Mouse (Mus musculus) cerebellum, postnatal 4 days (tissue): ENCODE data around the gene Siva1.

Source experiments
- DNase-seq, 2 experiments: peaks; one replicate each; pipeline ENCODE4 v3.0.0; 2022; ENCODE audit warnings: low spot score in 2 of 2, mixed read lengths in 1 of 2

Gene Siva1

DNA sequence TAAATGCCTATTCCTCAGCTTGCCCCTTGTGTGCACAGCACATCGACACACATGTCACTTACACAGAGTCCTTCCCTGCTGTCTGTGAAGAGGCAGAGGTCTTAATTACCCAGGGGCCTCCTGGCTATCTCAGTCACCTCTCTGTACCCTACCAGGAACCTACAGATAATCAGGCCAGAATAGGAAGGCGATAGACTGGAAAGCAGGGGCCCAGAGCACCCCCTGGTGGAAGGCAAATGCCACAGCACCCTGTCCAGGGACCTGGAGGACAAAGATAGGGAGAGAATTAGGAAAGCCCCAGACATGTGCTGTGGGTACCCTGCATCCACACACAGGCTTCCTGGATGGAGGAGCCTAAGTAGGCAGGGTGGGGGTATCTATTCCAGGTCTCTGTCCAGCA is 20.7 kb upstream of the Siva1 start:
- peak in 1 of 2 experiments; percentile 73 for DNase-seq

DNA sequence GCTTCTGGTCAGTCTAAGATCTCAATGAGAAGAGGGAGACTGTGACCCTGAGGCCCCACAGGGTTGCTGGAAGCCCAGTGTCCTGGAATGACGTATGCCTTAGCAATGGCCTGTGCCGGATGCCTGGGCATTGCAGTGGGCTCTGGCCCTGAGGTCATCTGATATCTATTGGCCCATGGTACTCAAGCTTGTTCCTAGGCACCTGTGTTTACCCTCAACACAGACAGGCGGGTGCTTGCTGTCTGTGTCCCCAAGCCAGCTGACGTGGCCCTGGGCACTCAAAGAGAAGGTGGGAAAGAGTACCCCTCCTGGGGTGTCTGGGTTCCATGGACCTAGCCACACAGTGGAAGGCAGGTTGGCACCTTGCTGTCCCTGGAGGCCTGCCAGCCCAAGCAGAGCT is 18.8 kb upstream of the Siva1 start:
- no peak for DNase-seq

- no peak for DNase-seq
Measured at GRCm38 (mm10) chr12:112626455-112626854, 18.0 kb upstream of the Siva1 start.

DNA sequence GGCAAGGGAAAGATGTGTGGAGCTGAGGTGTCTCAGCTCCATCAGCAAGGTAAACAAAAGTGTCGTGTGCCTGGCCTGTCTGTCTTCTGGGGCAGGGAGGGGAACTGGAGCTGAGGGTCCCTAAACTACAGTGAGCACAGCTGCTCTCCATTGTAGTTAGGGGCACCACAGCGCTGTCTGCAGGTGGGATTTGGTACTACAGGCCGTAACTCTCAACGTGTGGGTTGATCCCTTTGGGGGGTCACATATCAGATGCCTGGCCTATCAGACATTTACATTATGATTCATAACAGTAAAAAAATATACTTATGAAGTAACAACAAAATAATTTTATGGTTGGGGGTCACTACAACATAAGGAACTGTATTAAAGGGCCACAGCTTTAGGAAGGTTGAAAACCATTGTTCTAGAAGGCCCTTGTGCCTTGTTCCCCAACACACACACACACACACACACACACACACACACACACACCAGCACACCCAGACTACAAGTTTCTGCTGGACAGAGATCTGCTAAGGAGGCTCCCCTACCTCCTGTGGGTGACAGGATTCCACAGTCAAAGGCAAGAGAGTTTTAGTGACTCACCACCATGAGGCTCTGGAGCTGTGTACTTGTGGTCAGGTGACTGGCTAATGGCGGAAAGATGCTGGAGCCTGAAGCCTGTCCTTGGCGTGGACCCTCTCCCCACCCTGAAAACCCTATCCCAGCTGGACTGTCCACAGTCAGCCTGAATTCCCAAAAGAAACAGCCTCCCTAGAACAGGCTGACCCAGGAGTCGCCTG is 17.2 kb upstream of the Siva1 start:
- no peak for DNase-seq

- no peak for DNase-seq
Measured at GRCm38 (mm10) chr12:112628197-112628596, 16.3 kb upstream of the Siva1 start.

GRCm38 (mm10) chr12:112628928-112629721 is 15.4 kb upstream of the Siva1 start:
- DNase-seq: no peak

DNA sequence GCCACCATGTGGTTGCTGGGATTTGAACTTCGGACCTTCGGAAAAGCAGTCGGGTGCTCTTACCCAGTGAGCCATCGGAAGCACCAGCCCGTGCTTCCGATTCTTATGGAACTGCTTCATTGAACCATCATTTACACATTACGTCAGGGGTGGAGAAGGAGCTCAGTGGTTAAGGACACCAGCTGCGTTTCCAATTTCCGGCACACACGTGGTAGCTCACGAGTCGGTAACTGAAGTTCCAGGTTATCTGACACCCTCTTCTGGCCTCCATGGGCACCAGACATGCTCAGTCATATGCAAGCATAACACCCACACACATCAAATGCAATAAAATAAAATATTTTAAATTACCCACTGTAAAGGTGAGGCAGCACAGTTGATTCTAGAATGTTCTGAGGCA is 14.4 kb upstream of the Siva1 start:
- DNase-seq: no peak

- no peak for DNase-seq
Measured at GRCm38 (mm10) chr12:112630796-112631195, 13.7 kb upstream of the Siva1 start.

GRCm38 (mm10) chr12:112631472-112631871 is 13.0 kb upstream of the Siva1 start:
- DNase-seq: no peak

DNA sequence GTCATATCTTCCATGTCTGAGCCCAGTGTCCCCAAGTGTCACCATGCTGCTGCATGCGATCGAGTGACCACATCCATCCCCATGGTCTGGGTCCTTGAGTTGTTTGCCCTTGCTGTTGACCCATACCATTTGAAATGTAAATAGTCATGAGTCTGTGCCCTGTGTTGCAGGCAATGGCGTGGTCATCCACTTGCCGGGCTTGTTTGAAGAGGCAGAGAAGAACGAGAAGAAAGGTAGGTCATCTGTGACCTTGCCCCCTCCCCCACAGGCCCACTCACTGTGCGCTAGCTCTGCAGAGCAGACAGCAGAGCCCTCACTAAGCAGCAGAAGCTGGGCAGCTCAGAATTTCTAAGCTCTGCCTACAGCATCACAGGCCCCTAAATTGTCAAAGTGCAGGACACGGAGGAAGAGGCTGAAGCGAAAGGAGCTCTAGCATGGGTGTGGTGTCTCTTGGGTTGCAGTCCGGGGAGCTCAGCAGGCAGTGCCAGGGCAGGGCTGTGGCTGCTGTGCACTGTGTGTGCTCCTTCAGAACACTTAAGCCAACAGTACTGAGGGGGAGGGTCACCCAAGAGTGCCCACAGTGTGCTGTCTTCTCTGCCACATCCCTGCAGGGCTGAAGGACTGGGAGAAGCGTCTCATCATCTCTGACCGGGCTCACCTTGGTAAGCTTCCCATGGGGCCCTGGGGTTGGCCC is 12.2 kb upstream of the Siva1 start:
- DNase-seq: no peak

DNA sequence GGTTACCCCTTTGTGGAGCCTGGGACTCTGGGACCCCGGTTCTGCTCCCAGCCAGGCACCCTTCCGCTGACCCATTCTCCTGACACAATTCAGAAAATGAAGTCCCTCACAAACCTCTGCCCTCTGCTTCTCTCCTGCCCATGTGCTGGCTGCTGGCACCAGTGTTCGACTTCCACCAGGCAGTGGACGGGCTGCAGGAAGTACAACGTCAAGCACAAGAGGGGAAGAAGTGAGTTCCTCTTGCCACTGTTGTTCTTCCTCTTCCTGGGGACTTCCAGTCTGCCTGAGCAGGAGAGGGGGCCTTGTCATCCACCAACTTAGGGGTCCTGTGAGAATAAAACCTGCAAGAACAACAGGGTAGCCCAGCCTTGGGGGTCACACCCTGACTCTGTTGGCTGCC is 11.6 kb upstream of the Siva1 start:
- DNase-seq: no peak

- DNase-seq: no peak
Measured at GRCm38 (mm10) chr12:112633686-112634085, 10.8 kb upstream of the Siva1 start.

DNA sequence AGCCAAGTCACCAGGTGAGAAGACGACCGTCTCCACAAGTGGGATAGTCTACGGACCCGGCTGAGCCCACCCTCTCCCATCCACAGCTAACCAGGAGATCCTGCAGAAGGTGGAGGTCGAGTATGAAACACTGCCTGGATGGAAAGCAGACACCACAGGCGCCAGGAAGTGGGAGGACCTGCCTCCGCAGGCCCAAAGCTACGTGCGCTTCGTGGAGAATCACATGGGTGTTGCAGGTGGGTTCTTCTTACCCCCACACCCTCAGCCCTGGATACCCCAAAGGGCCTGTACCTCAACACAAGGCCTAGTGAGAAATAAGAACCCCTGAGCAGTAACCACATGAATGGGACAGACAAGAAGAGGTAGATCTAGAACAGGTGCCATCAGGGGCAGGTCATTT is 5.0 kb upstream of the Siva1 start:
- DNase-seq: no peak

DNA sequence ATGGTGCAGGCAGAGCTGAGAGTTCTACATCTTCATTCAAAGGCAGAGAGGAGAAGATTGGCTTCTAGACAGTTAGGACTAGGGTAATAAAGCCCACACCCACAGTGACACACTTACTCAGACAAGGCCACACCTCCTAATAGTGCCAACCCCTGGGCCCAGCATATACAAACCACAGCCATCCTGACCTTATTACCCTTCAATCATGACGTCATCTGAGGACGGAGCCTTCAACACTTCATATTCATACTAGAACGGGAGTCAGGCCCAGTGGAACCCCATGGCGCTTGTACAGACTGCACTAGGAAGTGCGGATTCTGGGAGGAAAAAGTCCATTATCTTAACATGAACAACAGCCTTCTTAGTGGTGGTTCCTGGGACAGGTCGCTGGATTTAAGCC is 1.4 kb upstream of the Siva1 start:
- DNase-seq: no peak

- no peak for DNase-seq
Measured at GRCm38 (mm10) chr12:112644855-112645506, 502 bp downstream of the Siva1 start.

GRCm38 (mm10) chr12:112646139-112646538 is 1.7 kb downstream of the Siva1 start:
- no peak for DNase-seq

GRCm38 (mm10) chr12:112648081-112648480 is 3.6 kb downstream of the Siva1 start:
- DNase-seq: no peak

DNA sequence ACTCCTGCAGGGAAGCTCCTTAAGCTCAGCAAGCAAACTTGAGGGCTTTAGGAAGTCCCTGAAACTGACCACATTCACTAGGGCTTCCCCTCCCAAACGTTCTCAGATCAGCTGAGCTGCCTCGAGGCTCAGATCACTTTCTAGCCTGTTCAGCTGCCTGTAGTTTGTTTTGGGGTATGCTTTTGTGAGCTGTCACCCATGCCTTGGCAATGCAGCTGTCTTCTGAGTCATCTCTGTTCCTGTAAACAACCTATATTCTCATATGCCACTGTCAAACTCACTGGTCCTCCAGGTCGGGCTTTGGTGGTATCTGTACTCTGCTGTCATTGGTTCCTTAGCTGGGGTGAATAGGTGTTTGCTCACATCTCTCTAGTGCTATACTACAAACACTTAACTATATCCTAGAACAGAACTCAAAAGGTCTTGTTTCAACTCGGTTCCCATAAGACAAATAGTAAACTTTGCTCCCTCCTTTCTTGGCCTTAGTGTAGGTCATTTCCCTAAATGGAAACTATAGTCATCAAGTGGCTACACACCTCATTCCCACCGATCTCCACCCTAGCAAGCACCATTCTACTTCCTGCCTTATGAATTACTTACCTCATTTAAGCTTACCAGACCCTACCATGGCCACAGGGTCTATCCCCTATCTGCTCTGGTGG is 7.4 kb downstream of the Siva1 start:
- no peak for DNase-seq

GRCm38 (mm10) chr12:112653157-112653824 is 8.8 kb downstream of the Siva1 start:
- DNase-seq: peak; percentile 86 to 91

DNA sequence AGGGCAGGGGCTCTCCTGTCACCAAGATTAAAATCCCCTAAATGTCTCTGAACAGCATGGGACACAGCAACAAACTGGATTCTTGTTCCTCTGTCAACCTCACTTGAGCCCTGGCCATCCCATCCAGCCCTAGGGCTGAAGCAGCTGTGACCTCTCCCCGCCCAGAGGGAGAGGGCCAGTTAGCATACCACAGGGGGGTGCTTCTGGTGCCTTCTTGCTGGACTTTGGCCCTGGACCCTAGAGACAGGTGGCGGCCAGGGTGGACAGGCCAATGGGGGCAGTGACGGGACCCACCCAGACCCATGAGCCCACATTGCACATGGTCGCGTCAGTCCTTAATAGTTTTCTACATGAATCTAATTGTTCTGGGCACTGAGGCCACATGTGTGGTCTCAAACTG is 9.6 kb downstream of the Siva1 start:
- DNase-seq: no peak

DNA sequence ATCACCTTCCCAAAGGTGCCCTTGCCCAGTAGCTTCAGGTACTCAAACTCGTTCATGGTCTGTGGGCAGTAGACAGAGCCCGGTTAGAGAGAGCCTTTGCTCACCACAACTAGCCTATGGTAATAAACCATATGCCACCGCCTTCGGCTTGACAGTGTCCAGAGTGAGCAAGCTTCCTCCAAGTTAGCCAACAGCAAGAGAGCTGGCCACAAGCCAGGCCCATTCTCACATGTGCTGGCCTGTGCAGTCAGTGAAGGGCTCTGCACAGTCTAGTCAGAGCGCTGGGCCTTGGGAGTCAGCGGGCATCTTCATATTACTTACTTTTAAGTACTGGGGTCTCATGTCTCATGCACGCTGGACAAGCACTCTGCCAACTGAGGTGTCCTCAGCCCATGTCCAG is 14.1 kb downstream of the Siva1 start:
- DNase-seq: no peak
